ENCODE assay signal across 8 mouse cellular contexts in the genomic region with DNA sequence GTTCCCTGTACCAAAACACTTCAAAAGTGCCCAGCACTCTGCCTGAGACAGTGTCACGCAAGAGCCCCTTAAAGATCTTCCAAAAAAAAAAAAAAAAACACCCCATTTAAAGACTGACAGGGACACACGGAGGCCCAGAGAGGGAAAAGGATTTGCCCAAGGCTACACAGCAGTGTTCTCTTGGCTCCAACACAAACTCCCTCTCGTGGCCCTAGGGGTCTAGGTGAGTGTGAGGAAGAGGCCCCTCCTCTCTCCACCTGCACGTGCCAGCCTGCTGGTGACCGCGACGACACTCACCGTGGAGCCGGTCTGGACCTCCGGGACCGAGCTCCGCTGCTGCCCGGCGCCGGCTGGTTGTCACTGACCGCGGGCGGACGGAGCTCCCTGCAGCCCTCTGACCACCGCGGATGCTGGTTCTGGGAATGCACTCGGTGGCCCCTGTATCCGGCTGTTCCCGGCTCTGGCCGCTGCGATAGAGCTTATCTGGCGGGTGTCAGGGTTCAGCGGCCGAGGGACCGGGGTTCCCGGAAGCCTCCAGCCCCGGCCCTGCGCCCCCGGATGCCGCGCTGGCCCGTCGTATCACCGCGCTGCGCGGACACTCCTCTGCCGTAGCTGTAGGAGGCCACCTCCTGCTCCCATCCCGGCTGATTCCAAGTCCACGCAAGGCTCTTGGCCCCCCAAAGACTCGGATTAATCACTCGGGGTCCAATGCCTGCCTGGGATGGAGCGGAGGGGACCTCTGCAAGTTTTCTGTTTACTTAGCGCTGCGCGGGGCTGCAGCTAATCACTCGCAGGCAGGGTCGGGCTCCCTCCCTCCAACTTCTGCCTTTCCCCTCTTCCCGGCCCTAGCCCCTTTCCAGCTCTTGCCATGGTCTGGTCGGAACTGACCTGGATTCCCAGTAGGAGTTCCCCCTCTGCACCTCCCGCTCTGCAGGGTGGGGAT. TPM values are rescaled to one million over a fixed set of nuclear protein-coding genes. Genes with fewer than 3 reads are reported as not detected.
A peak's percentile ranks its signal among the peaks of the same experiment; 100 is the strongest.
DNase-seq lines count a peak whose midpoint lies in the region; ATAC-seq and TF ChIP-seq lines count a peak whose summit lies in the region.

No protein-coding gene starts in this region.

- WGBS in heart, embryonic 13.5 days: 1% methylated on average over 56 of the region's 56 CpGs
- WGBS in kidney, embryonic 16.5 days: under 1% methylated on average over 55 of the region's 56 CpGs
- under 1% methylated on average over 56 of the region's 56 CpGs for WGBS in midbrain, embryonic 10.5 days

- peak overlapping the region; percentile 94 for H3K4me2 ChIP-seq in heart, embryonic 13.5 days
- H3K4me2 ChIP-seq in kidney, embryonic 16.5 days (replicated peaks; ENCODE audit: low read depth, low read length): peak overlapping the region; percentile 94

- no peaks in the 10 kb centered on the region for H3K4me1 ChIP-seq in bone marrow macrophage, adult 2 months (ENCODE audit: control insufficient read depth, insufficient read depth, low read length)
- peaks cover 31% of the 10 kb centered on the region for H3K4me1 ChIP-seq in heart, embryonic 13.5 days
- H3K4me1 ChIP-seq in kidney, embryonic 16.5 days (ENCODE audit: insufficient read depth, low read length): peaks cover 32% of the 10 kb centered on the region
- peaks cover 31% of the 10 kb centered on the region for H3K4me1 ChIP-seq in midbrain, embryonic 10.5 days

- DNase-seq in cerebellum, postnatal 25 days: peak; percentile 27 to 41
- no peak for DNase-seq in cerebellum, adult 9-11 months
- DNase-seq in midbrain, embryonic 10.5 days (ENCODE audit: low spot score): peak; percentile 54
- no peak for DNase-seq in right cerebral cortex, postnatal 25 days
- DNase-seq in layer of hippocampus, adult 9-11 months: no peak

- H3K9ac ChIP-seq in heart, embryonic 13.5 days: peak overlapping the region; percentile 80
- peak overlapping the region; percentile 75 for H3K9ac ChIP-seq in kidney, embryonic 16.5 days (replicated peaks; ENCODE audit: low read length)

- no peak for TF ChIP-seq CTCF in bone marrow macrophage, adult 2 months (IDR thresholded peaks at IDR 0.05; ENCODE audit: low read depth, low read length)

- H3K9me3 ChIP-seq in heart, embryonic 13.5 days: no peaks in the 10 kb centered on the region
- no peaks in the 10 kb centered on the region for H3K9me3 ChIP-seq in kidney, embryonic 16.5 days (ENCODE audit: low read length)
- H3K9me3 ChIP-seq in midbrain, embryonic 10.5 days (replicated peaks): no peaks in the 10 kb centered on the region

- H3K27ac ChIP-seq in bone marrow macrophage, adult 2 months (ENCODE audit: insufficient read depth, low read depth, low read length): no peak overlapping the region
- peak overlapping the region; percentile 48 for H3K27ac ChIP-seq in heart, embryonic 13.5 days (replicated peaks)
- H3K27ac ChIP-seq in kidney, embryonic 16.5 days (ENCODE audit: low read length): peak overlapping the region; percentile 67
- H3K27ac ChIP-seq in midbrain, embryonic 10.5 days (replicated peaks): peak overlapping the region; percentile 73

- H3K27me3 ChIP-seq in heart, embryonic 13.5 days (replicated peaks): peaks cover 16% of the 10 kb centered on the region
- peaks cover 10% of the 10 kb centered on the region; the same call in 1 of the 2 replicates for H3K27me3 ChIP-seq in kidney, embryonic 16.5 days (ENCODE audit: insufficient read depth, low read length)
- peaks cover 57% of the 10 kb centered on the region for H3K27me3 ChIP-seq in midbrain, embryonic 10.5 days (ENCODE audit: low read depth, poor library complexity, severe bottlenecking)

- H3K36me3 ChIP-seq in heart, embryonic 13.5 days: no peaks in the 10 kb centered on the region
- H3K36me3 ChIP-seq in kidney, embryonic 16.5 days (ENCODE audit: insufficient read depth, low read length): no peaks in the 10 kb centered on the region
- no peaks in the 10 kb centered on the region for H3K36me3 ChIP-seq in midbrain, embryonic 10.5 days

- ATAC-seq in heart, embryonic 13.5 days (ENCODE audit: extremely low read depth, insufficient number of reproducible peaks, low FRiP score, low TSS enrichment): no peak
- peak; percentile 62 for ATAC-seq in kidney, embryonic 16.5 days (ENCODE audit: low FRiP score, low TSS enrichment)

- no peak for TF ChIP-seq POLR2A in bone marrow macrophage, adult 2 months (IDR thresholded peaks at IDR 0.05; ENCODE audit: borderline replicate concordance, low read depth, low read length)

- peak overlapping the region; percentile 16 for H3K4me3 ChIP-seq in bone marrow macrophage, adult 2 months (ENCODE audit: insufficient read depth, low read length)
- peak overlapping the region; percentile 63 for H3K4me3 ChIP-seq in heart, embryonic 13.5 days
- H3K4me3 ChIP-seq in kidney, embryonic 16.5 days (ENCODE audit: low read length): peak overlapping the region; percentile 55
- peak overlapping the region; percentile 64 for H3K4me3 ChIP-seq in midbrain, embryonic 10.5 days

RNA-seq across cellular contexts. Expression of a gene that starts 30.5 kb away (rescaled TPM):
- not detected in 2 replicates for polyA plus RNA-seq in bone marrow macrophage, adult 2 months (2012; ENCODE audit: insufficient read depth, insufficient read length, missing spikeins)
- polyA plus RNA-seq in heart, embryonic 13.5 days (2015; fragmentation: Nextera tagmentation; extraction: Ambion mirVana): 7.3 and 7.8 TPM in 2 replicates
- polyA plus RNA-seq in kidney, embryonic 16.5 days (2015; fragmentation: Nextera tagmentation; extraction: Ambion mirVana): 20.0 and 23.9 TPM in 2 replicates
- polyA plus RNA-seq in midbrain, embryonic 10.5 days (2016; fragmentation: Nextera tagmentation; extraction: Ambion mirVana): 6.9 and 7.5 TPM in 2 replicates

RNA-seq across cellular contexts. Expression of a gene that starts 39.9 kb away (rescaled TPM):
- not detected in 2 replicates for polyA plus RNA-seq in bone marrow macrophage, adult 2 months (2012; ENCODE audit: insufficient read depth, insufficient read length, missing spikeins)
- polyA plus RNA-seq in heart, embryonic 13.5 days (2015; fragmentation: Nextera tagmentation; extraction: Ambion mirVana): 0.67 and 1.2 TPM in 2 replicates
- 1.9 and 2.6 TPM in 2 replicates for polyA plus RNA-seq in kidney, embryonic 16.5 days (2015; fragmentation: Nextera tagmentation; extraction: Ambion mirVana)
- 0.86 and 0.97 TPM in 2 replicates for polyA plus RNA-seq in midbrain, embryonic 10.5 days (2016; fragmentation: Nextera tagmentation; extraction: Ambion mirVana)

Comparison
In these comparisons a context has a peak if more than half of its experiments do, and no peak if none do; other contexts are left out.
1. DNase-seq: peak in cerebellum, postnatal 25 days (2 of 2) and midbrain, embryonic 10.5 days (single experiment); none in cerebellum, adult 9-11 months (single experiment), right cerebral cortex, postnatal 25 days (single experiment) and layer of hippocampus, adult 9-11 months (single experiment).
2. Peak in every context shown above with its lines, with median percentiles within 50 percentile points of each other: H3K4me3 ChIP-seq.